Mouse (Mus musculus) cerebellum, postnatal 14 days (tissue): ENCODE measurements around the gene Tnpo1.
"Not testable (repeated sequence)": the region's sequence is repeated elsewhere in the genome, so short reads cannot be mapped to it uniquely, and the experiment has no call there.

Experiments used
- DNase-seq, 2 experiments: peaks; one replicate each; pipeline ENCODE4 v3.0.0; 2021; ENCODE audit warnings: mixed read lengths in 2 of 2

Tnpo1 gene

GRCm38 (mm10) chr13:98883774-98884173, 42.4 kb downstream of the Tnpo1 start:
- no peak for DNase-seq

GRCm38 (mm10) chr13:98881991-98882390, 44.2 kb downstream of the Tnpo1 start:
- no peak for DNase-seq

GRCm38 (mm10) chr13:98880336-98880735, 45.8 kb downstream of the Tnpo1 start:
- DNase-seq: no peak

GRCm38 (mm10) chr13:98879422-98879821, 46.8 kb downstream of the Tnpo1 start:
- no peak for DNase-seq

- no peak for DNase-seq
Observed at GRCm38 (mm10) chr13:98877165-98877564, 49.0 kb downstream of the Tnpo1 start.

DNA sequence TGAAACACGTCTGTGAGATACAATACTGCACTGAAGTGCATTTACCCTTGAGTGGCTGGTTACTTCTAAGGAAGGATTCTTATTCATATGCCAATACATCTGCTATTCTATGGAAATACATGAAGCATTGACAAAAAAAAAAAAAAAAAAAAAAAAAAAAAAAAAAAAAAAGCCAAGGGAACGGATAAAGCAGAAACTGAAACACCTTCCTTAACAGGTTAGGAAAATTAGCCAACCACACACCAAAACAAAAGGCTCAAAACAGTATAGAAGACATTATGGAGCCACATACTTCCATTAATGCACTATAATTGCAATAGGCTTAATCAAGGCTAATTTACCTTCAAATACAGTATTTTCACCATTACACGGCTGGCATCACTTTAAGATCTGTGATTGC, 51.5 kb downstream of the Tnpo1 start:
- DNase-seq: no peak

DNA sequence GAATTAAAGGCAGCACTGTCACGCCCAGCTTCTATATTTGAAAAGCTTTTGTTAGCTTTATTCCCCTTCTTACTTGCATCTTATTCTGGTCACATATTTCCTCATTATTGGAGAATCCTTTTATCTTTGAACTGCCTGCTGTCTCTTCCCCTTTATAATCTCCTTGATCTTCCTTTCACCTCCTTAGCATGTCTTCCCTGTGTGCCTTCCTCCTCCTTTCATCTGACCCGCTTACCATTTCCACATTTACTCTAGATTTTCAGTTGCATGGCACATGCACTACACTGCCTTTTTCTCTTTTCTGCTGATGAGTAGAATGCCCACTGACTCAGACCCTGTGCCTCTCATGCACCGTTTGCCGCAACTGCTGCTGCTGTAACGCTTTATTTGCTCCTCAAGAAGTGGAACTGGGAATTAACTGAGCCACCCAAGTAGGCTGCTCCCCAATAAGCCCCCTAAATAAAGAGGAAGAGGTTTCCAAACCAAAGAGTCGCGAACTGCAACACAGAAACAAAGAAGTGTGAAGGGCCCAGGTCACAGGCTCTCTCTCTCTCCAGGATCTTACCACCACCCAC, 53.8 kb downstream of the Tnpo1 start:
- DNase-seq: no peak

DNA sequence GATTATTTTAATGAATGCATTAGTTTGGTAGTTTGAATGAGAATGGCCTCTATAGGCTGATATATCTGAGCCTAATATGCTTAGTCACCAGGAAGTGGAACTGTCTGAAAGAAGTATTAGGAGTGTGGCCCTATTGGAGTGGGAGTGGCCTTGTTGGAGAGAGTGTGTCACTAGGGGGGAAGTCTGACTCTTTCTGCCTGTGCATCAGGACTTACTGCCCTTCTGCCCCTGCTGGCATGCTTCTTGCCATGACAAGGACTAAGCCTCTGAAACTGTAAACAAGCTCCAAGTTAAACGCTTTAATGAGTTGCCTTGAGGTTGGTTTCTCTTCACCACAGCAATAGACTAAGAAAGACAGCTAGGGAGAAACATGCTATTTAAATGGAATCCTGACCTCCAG, 54.9 kb downstream of the Tnpo1 start:
- no peak for DNase-seq

DNA sequence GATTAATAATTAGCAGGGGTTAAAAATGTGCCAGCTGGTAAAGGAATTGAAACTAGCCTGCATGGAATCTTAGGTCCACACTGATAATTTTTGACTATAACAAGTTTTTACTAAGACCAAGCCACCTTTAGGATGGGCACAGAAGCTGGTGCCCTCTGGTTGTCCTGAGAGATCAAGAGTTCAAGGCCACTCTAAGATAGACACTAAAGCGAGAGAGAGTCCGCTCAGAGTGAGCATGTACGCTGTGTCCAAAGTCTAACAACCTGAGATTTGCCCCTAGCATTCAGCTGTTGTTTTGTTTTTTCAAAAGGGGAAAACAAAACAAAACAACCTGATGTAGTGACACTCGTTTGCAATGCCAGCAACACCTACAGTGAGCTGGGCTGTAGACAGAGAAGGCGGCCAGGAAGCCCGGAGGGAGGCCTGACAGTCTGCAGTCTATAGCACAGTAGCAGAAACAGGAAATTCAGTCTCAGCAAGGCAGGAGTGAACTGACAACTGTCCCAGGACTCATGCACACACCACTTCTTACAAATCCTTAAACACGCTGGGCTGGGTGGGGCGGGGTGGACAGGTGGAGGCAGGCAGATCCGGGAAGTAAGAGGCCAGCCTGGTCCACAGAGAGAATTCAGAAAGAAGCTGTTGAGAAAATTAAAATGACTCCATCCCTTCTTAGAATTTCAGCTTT, 57.8 kb downstream of the Tnpo1 start:
- no peak for DNase-seq

- DNase-seq: peak; percentile 72 to 75
Observed at GRCm38 (mm10) chr13:98867810-98868209, 58.4 kb downstream of the Tnpo1 start.

- no peak for DNase-seq
Observed at GRCm38 (mm10) chr13:98855291-98855690, 70.9 kb downstream of the Tnpo1 start.

DNA sequence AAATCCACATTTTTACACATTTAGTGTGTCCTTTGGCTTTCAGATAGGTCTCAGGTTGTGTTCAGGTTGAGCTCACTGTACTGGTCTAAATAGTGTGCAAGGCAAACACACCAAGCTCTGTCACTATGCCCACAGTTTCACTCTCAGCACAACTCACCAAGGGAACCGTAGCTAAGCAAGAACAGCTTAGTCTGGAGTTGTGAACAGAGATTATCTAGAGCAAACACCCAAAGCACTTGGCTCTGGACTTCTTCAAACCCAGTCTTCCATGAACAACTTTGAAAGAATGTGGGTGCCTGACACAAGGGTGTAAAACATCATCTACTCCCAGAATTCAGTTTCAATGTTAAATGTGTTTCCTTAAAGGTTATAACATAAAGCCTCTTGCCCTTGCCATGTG, 80.4 kb downstream of the Tnpo1 start:
- no peak for DNase-seq

- DNase-seq: no peak
Observed at GRCm38 (mm10) chr13:98836423-98837088, 89.6 kb downstream of the Tnpo1 start.

- no peak for DNase-seq
Observed at GRCm38 (mm10) chr13:98835740-98836139, 90.4 kb downstream of the Tnpo1 start.

DNA sequence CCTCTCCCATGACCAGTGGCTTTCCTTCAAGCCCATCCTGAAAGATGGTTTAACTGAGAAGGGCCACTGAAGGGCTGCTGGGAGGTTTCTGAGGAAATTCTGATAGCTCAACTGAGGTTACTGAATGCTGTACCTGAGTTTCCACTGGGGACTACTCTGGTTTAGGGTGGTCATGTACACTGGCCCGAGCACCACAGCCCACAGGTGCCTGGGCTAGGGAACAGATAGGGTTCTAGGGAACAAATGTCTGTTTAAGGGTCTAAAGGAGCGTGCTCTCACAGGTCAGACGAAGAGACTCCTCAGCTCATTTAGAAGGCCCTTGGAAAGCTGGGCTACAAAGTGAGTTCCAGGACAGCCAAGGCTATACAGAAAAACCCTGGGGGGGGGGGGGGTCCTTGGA, 91.5 kb downstream of the Tnpo1 start:
- DNase-seq: no peak

DNA sequence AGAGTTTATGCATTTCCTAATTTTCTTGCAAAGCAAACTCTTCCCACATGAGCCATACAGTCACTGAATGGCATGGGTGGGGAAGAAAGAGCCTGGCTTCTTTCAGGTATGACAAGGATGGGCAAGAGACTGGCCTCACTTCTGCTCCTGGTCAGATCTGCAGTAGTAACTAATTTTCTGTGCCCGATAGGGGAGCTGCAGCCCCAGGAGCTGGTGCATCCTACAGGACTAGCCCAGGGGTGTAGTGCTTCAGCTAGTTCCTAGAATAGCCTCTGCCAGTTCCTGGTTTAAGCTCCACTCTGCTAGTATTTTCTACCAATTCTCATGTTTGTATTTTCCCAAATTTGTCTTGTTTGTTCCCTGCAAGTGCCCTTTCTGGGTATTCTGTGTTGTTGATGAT, 92.0 kb downstream of the Tnpo1 start:
- no peak for DNase-seq

- no peak for DNase-seq
Observed at GRCm38 (mm10) chr13:98832451-98833450, 93.4 kb downstream of the Tnpo1 start.

GRCm38 (mm10) chr13:98829026-98829425, 97.2 kb downstream of the Tnpo1 start:
- not testable (repeated sequence) for DNase-seq

DNA sequence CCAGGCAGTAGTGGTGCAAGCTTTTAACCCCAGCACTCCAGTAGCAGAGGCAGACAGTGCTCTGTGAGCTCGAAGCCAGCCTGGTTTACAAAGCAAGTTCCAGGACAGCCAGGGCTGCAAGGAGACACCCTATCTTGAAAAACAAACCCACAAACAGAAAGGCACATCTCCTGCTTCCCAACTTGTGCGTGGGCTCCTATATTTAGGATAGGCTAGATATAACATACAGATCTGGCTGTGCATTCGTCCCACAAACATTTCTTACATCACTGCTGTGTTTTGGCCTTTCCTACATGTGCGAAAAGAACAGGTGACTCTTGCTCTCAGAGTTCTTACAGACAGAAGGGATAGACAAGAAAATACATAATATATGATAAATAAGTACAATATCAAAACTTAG, 100.6 kb downstream of the Tnpo1 start:
- no peak for DNase-seq

- DNase-seq: no peak
Observed at GRCm38 (mm10) chr13:98819094-98819493, 107.1 kb downstream of the Tnpo1 start.

- DNase-seq: no peak
Observed at GRCm38 (mm10) chr13:98818205-98818604, 108.0 kb downstream of the Tnpo1 start.

GRCm38 (mm10) chr13:98817766-98818165, 108.4 kb downstream of the Tnpo1 start:
- DNase-seq: no peak
